Mouse (Mus musculus): ENCODE data around the gene Cd44.

GRCm38 (mm10) chr2:102896154-102896553 is 5.3 kb downstream of the Cd44 start:
- TF ChIP-seq CTCF (IDR thresholded peaks at IDR 0.05; ENCODE audit: control insufficient read depth, insufficient read depth, insufficient read length): no peak
- no peak for TF ChIP-seq MYOG (IDR thresholded peaks at IDR 0.05; ENCODE audit: control insufficient read depth, extremely low read depth, insufficient read length)
- no peak for TF ChIP-seq CEBPB (IDR thresholded peaks at IDR 0.05; ENCODE audit: low read depth)
- no peak for TF ChIP-seq MAX (IDR thresholded peaks at IDR 0.05)
- no peak for TF ChIP-seq USF1 (IDR thresholded peaks at IDR 0.05; ENCODE audit: low read depth)
